Mouse (Mus musculus): ENCODE measurements around the gene Homer2.

The Homer2 gene

DNA sequence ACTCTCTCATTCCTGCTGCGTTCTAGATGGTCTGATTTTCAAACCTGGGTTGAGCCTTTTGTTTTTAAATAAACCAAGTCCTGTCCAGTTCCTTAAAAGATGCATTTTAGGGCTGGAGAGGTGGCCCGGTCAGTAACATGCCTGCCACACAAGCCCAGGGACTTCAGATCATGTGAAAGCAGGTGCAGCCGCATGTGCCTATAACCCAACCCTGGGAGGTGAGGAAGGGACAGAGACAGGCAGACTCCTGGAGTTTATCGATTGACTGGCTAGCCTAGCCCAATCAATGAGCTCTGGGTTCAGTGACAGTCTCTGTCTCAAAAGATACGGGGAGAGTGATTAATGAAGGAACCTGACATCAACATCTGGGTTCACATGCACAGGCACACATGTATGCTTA, 146.1 kb downstream of the Homer2 start:
- DNase-seq (ENCODE audit: inconsistent ontology term) = no peak

GRCm38 (mm10) chr7:81560101-81561049, 147.0 kb downstream of the Homer2 start:
- no peak for DNase-seq (ENCODE audit: inconsistent ontology term)

- DNase-seq (ENCODE audit: inconsistent ontology term) = no peak
These were observed 147.9 kb downstream of the Homer2 start for GRCm38 (mm10) chr7:81559231-81559980.

- no peak for DNase-seq (ENCODE audit: inconsistent ontology term)
These were observed 149.4 kb downstream of the Homer2 start for GRCm38 (mm10) chr7:81557985-81558360.

- no peak for DNase-seq (ENCODE audit: inconsistent ontology term)
These were observed 149.9 kb downstream of the Homer2 start for GRCm38 (mm10) chr7:81557252-81557984.

DNA sequence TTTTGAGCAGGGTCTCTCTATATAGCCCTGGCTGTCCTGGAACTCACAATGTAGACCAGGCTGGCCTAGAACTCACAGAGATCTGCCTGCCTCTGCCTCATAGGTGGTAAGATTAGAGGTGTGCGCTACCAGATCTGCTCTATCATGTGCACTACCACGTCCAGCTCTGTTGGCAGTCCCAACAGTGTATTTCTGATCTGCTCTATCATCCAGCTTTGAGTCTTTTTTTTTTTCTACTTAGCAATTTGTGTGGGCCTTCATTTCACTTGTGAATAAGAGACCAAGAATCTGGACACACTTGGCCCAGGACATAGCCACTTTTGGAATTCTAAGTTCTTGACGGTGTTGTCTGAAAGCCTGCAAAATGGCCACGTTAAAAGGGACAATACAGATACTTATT, 150.5 kb downstream of the Homer2 start:
- DNase-seq (ENCODE audit: inconsistent ontology term) = no peak

DNA sequence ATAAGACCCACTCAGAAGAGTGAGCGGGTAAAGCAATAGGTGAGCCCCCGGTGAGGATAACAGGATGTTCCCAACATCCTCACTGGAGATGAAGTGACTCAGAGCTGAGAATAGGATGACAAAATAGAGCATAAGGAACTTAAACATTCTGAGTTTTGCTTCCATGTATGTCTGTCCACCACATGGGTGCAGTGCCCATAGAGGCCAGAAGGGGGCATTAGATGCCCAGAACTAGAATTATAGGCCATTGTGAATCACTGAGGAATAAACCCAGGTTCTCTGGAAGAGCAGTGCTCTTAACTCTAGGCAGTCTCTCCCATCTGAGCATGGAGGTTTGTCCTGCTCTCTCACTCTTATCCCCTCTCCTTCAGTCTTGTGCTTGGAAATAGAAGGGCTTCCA, 153.0 kb downstream of the Homer2 start:
- DNase-seq (ENCODE audit: inconsistent ontology term) = no peak

- no peak for DNase-seq (ENCODE audit: inconsistent ontology term)
These were observed 153.7 kb downstream of the Homer2 start for GRCm38 (mm10) chr7:81553589-81553988.
